ENCODE assay signal across 8 mouse cellular contexts in the genomic region with DNA sequence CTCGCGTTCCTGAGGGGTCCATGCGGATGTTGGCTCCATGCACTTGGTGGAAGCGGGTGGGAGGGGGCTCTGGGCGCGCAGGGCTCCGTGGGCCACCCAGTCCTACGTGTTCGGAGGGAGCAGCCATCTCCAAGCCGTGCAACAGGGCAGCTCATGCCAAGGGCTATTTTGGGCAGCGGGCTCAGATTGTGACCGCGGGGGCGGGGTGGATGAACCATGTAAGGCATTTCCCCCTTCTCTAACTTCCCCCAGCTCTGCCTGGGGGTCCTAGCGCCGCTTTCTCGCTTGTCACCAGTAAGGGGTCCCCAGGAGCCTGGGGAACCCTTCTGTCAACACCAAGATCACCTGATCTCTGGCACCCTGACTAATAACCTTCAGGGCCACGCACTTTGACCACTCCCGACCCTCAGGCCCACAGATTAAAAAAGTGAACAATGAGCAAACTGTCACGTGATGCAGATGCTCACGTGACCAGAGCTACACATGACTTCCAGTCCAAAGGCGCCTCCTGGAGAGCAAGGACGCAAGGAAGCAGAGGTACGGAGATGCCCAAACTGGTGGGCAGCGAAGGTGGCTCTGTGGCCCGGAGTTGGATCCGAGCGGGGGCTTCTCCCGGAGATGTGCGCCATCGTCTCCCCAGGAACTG. TPM values are rescaled to one million over a fixed set of nuclear protein-coding genes. Genes with fewer than 3 reads are reported as not detected.
DNase-seq lines count a peak whose midpoint lies in the region; ATAC-seq lines count a peak whose summit lies in the region.

A gene (minus strand): TSS at position 143 of the 646 bp plus-strand sequence.

- no peaks in the 10 kb centered on the region for H3K27me3 ChIP-seq in hindbrain, embryonic 15.5 days

- peak within 1 kb of the TSS; percentile 66 for H3K9ac ChIP-seq in hindbrain, embryonic 15.5 days

- WGBS in hindbrain, embryonic 15.5 days: under 1% methylated on average over 31 of the region's 31 CpGs

- H3K27ac ChIP-seq in hindbrain, embryonic 15.5 days (replicated peaks): peak within 1 kb of the TSS; percentile 82

- ATAC-seq in hindbrain, embryonic 15.5 days (ENCODE audit: low FRiP score, low read depth): peak; percentile 72

- H3K4me1 ChIP-seq in hindbrain, embryonic 15.5 days (replicated peaks): peaks cover 24% of the 10 kb centered on the region

- peak within 1 kb of the TSS; percentile 66 for H3K4me3 ChIP-seq in hindbrain, embryonic 15.5 days

- peaks cover 4% of the 10 kb centered on the region for H3K36me3 ChIP-seq in hindbrain, embryonic 15.5 days

- H3K9me3 ChIP-seq in hindbrain, embryonic 15.5 days: no peaks in the 10 kb centered on the region

- DNase-seq in R1 (ENCODE audit: low read depth, low spot score): peak; percentile 96
- peak; percentile 93 to 94 for DNase-seq in cerebellum, postnatal 25 days
- DNase-seq in frontal cortex, postnatal 36 days (ENCODE audit: low spot score in 2 of 2): peak; percentile 88 to 94
- DNase-seq in left cerebral cortex, adult 11 months (ENCODE audit: low spot score): peak; percentile 91
- DNase-seq in lung, postnatal 4 days: peak; percentile 92 to 93
- DNase-seq in retina, postnatal 7 days (ENCODE audit: low read depth, low spot score): peak; percentile 88
- peak; percentile 83 for DNase-seq in urinary bladder, adult 2 months (ENCODE audit: low spot score)

- H3K4me2 ChIP-seq in hindbrain, embryonic 15.5 days: peak within 1 kb of the TSS; percentile 99

RNA-seq across cellular contexts. Expression of the gene that starts here (rescaled TPM):
- polyA plus RNA-seq in hindbrain, embryonic 15.5 days (2015; fragmentation: Nextera tagmentation; extraction: Ambion mirVana): 6.3 and 7.9 TPM in 2 replicates
- 12.5 and 15.3 TPM in 2 replicates for polyA plus RNA-seq in urinary bladder, adult 2 months (2012; rRNA removed)

Comparison
In these comparisons a context has a peak if more than half of its experiments do, and no peak if none do; other contexts are left out.
1. Peak in every context shown above with its lines: DNase-seq, ATAC-seq, H3K4me3 ChIP-seq and H3K27ac ChIP-seq.